Mouse (Mus musculus): ENCODE data around the gene Kcnh1. TPM values are rescaled to one million over a fixed set of nuclear protein-coding genes. Genes with fewer than 3 reads are reported as not detected.

Kcnh1 gene
- polyA plus RNA-seq, 1 experiment from 2014 or later = 0.27 TPM

- H3K9me3 ChIP-seq (ENCODE audit: control insufficient read depth, low read length) = no peaks in the 10 kb centered on the region
- no peak for DNase-seq (ENCODE audit: low spot score)
- H3K27me3 ChIP-seq (ENCODE audit: control insufficient read depth, insufficient read depth, low read length) = no peaks in the 10 kb centered on the region
- no peak overlapping the region for H3K4me3 ChIP-seq (ENCODE audit: low read depth, low read length)
- WGBS = 63% methylated on average over 2 of the region's 2 CpGs
- no peaks in the 10 kb centered on the region for H3K4me1 ChIP-seq (replicated peaks; ENCODE audit: control insufficient read depth, insufficient read depth)
- no peak for ATAC-seq (ENCODE audit: low FRiP score, low TSS enrichment)
- TF ChIP-seq CTCF (IDR thresholded peaks at IDR 0.05; ENCODE audit: low read depth) (no peak), EP300 (optimal IDR thresholded peaks at IDR 0.05) (no peak)
- no peaks in the 10 kb centered on the region for H3K36me3 ChIP-seq (ENCODE audit: control insufficient read depth, insufficient read depth, low read length)
- H3K9ac ChIP-seq (ENCODE audit: low read length) = no peak overlapping the region
- H3K4me2 ChIP-seq (replicated peaks; ENCODE audit: low read depth) = no peak overlapping the region
- H3K27ac ChIP-seq (replicated peaks) = no peak overlapping the region
Measured at GRCm38 (mm10) chr1:192497505-192497904, 306.9 kb downstream of the Kcnh1 start.

- Histone ChIP-seq H3K27me3 (ENCODE audit: control insufficient read depth, insufficient read depth, low read length) (no peaks in the 10 kb centered on the region), H3K27ac (replicated peaks) (no peak overlapping the region), H3K4me2 (replicated peaks; ENCODE audit: low read depth) (no peak overlapping the region), H3K36me3 (ENCODE audit: control insufficient read depth, insufficient read depth, low read length) (no peaks in the 10 kb centered on the region), H3K9me3 (ENCODE audit: control insufficient read depth, low read length) (no peaks in the 10 kb centered on the region), H3K4me1 (replicated peaks; ENCODE audit: control insufficient read depth, insufficient read depth) (no peaks in the 10 kb centered on the region), H3K9ac (ENCODE audit: low read length) (no peak overlapping the region), H3K4me3 (ENCODE audit: low read depth, low read length) (no peak overlapping the region)
- DNase-seq (ENCODE audit: low spot score) = no peak
- TF ChIP-seq CTCF (IDR thresholded peaks at IDR 0.05; ENCODE audit: low read depth) = no peak
- TF ChIP-seq EP300 (optimal IDR thresholded peaks at IDR 0.05) = no peak
- no peak for ATAC-seq (ENCODE audit: low FRiP score, low TSS enrichment)
- 76% methylated on average over 9 of the region's 9 CpGs for whole genome bisulfite sequencing
Measured at GRCm38 (mm10) chr1:192502016-192502415, 311.4 kb downstream of the Kcnh1 start.

GRCm38 (mm10) chr1:192502835-192503234, 312.3 kb downstream of the Kcnh1 start:
- ATAC-seq (ENCODE audit: low FRiP score, low TSS enrichment) (no peak), DNase-seq (ENCODE audit: low spot score) (no peak)
- no peak overlapping the region for H3K4me2 ChIP-seq (replicated peaks; ENCODE audit: low read depth)
- H3K9me3 ChIP-seq (ENCODE audit: control insufficient read depth, low read length) = no peaks in the 10 kb centered on the region
- no peaks in the 10 kb centered on the region for H3K27me3 ChIP-seq (ENCODE audit: control insufficient read depth, insufficient read depth, low read length)
- H3K4me3 ChIP-seq (ENCODE audit: low read depth, low read length) = no peak overlapping the region
- no peaks in the 10 kb centered on the region for H3K4me1 ChIP-seq (replicated peaks; ENCODE audit: control insufficient read depth, insufficient read depth)
- H3K36me3 ChIP-seq (ENCODE audit: control insufficient read depth, insufficient read depth, low read length) = no peaks in the 10 kb centered on the region
- TF ChIP-seq CTCF (IDR thresholded peaks at IDR 0.05; ENCODE audit: low read depth) (no peak), EP300 (optimal IDR thresholded peaks at IDR 0.05) (no peak)
- H3K27ac ChIP-seq (replicated peaks) = no peak overlapping the region
- no peak overlapping the region for H3K9ac ChIP-seq (ENCODE audit: low read length)

GRCm38 (mm10) chr1:192503651-192504050, 313.1 kb downstream of the Kcnh1 start:
- no peak overlapping the region for H3K27ac ChIP-seq (replicated peaks)
- H3K27me3 ChIP-seq (ENCODE audit: control insufficient read depth, insufficient read depth, low read length) = no peaks in the 10 kb centered on the region
- ATAC-seq (ENCODE audit: low FRiP score, low TSS enrichment) (no peak), DNase-seq (ENCODE audit: low spot score) (no peak)
- H3K9ac ChIP-seq (ENCODE audit: low read length) = no peak overlapping the region
- H3K4me2 ChIP-seq (replicated peaks; ENCODE audit: low read depth) = no peak overlapping the region
- TF ChIP-seq EP300 (optimal IDR thresholded peaks at IDR 0.05) = no peak
- TF ChIP-seq CTCF (IDR thresholded peaks at IDR 0.05; ENCODE audit: low read depth) = no peak
- H3K4me3 ChIP-seq (ENCODE audit: low read depth, low read length) = no peak overlapping the region
- 88% methylated on average over 4 of the region's 4 CpGs for WGBS
- no peaks in the 10 kb centered on the region for H3K4me1 ChIP-seq (replicated peaks; ENCODE audit: control insufficient read depth, insufficient read depth)
- no peaks in the 10 kb centered on the region for H3K36me3 ChIP-seq (ENCODE audit: control insufficient read depth, insufficient read depth, low read length)
- H3K9me3 ChIP-seq (ENCODE audit: control insufficient read depth, low read length) = no peaks in the 10 kb centered on the region

- ATAC-seq (ENCODE audit: low FRiP score, low TSS enrichment) = no peak
Measured at GRCm38 (mm10) chr1:192512821-192513220, 322.2 kb downstream of the Kcnh1 start.

GRCm38 (mm10) chr1:192515373-192515772, 324.8 kb downstream of the Kcnh1 start:
- WGBS = 82% methylated on average over 3 of the region's 3 CpGs
- no peak overlapping the region for H3K4me3 ChIP-seq (ENCODE audit: low read depth, low read length)
- H3K9me3 ChIP-seq (ENCODE audit: control insufficient read depth, low read length) = no peaks in the 10 kb centered on the region
- ATAC-seq (ENCODE audit: low FRiP score, low TSS enrichment) (no peak), DNase-seq (ENCODE audit: low spot score) (no peak)
- TF ChIP-seq CTCF (IDR thresholded peaks at IDR 0.05; ENCODE audit: low read depth) = no peak
- TF ChIP-seq EP300 (optimal IDR thresholded peaks at IDR 0.05) = no peak
- H3K36me3 ChIP-seq (ENCODE audit: control insufficient read depth, insufficient read depth, low read length) = no peaks in the 10 kb centered on the region
- no peak overlapping the region for H3K27ac ChIP-seq (replicated peaks)
- H3K27me3 ChIP-seq (ENCODE audit: control insufficient read depth, insufficient read depth, low read length) = no peaks in the 10 kb centered on the region
- H3K9ac ChIP-seq (ENCODE audit: low read length) = no peak overlapping the region
- H3K4me2 ChIP-seq (replicated peaks; ENCODE audit: low read depth) = no peak overlapping the region
- no peaks in the 10 kb centered on the region for H3K4me1 ChIP-seq (replicated peaks; ENCODE audit: control insufficient read depth, insufficient read depth)

More at GRCm38 (mm10) chr1:192512821-192513220, 322.2 kb downstream of the Kcnh1 start:
- Histone ChIP-seq H3K27me3 (ENCODE audit: control insufficient read depth, insufficient read depth, low read length) (no peaks in the 10 kb centered on the region), H3K4me2 (replicated peaks; ENCODE audit: low read depth) (no peak overlapping the region), H3K4me3 (ENCODE audit: low read depth, low read length) (no peak overlapping the region), H3K9me3 (ENCODE audit: control insufficient read depth, low read length) (no peaks in the 10 kb centered on the region), H3K9ac (ENCODE audit: low read length) (no peak overlapping the region), H3K4me1 (replicated peaks; ENCODE audit: control insufficient read depth, insufficient read depth) (no peaks in the 10 kb centered on the region), H3K36me3 (ENCODE audit: control insufficient read depth, insufficient read depth, low read length) (no peaks in the 10 kb centered on the region), H3K27ac (replicated peaks) (no peak overlapping the region)
- WGBS = 97% methylated on average over 1 of the region's 1 CpGs
- TF ChIP-seq EP300 (optimal IDR thresholded peaks at IDR 0.05) (no peak), CTCF (IDR thresholded peaks at IDR 0.05; ENCODE audit: low read depth) (no peak)
- DNase-seq (ENCODE audit: low spot score) = no peak

All from stomach, postnatal 0 days (tissue).